Mouse (Mus musculus) embryonic facial prominence, embryonic 13.5 days (tissue): ENCODE data around the gene Kcmf1. TPM values are rescaled to one million over a fixed set of nuclear protein-coding genes. Genes with fewer than 3 reads are reported as not detected.

Experiments used
- ATAC-seq: fragments of 200-750 bp; cut with Nextera tagmentation; 2 replicates; pipeline ENCODE4 v1.8.0; 2017; ENCODE audit warnings: low read depth; ENCODE audit not compliant: insufficient number of reproducible peaks, insufficient read depth, low FRiP score, low TSS enrichment
- H3K27ac ChIP-seq: fragments of 300-500 bp; sonication (generic); 2 replicates; pipeline ENCODE4 v1.5.1; 2015; ENCODE audit warnings: moderate library complexity, mild to moderate bottlenecking, inconsistent platforms
- H3K27me3 ChIP-seq: fragments of 300-500 bp; sonication (generic); 2 replicates; pipeline ENCODE4 v1.6.1; 2015; ENCODE audit warnings: mild to moderate bottlenecking, inconsistent platforms
- H3K36me3 ChIP-seq: fragments of 300-500 bp; sonication (generic); 2 replicates; pipeline ENCODE4 v1.6.1; 2015; ENCODE audit warnings: mild to moderate bottlenecking, inconsistent platforms
- H3K4me1 ChIP-seq: fragments of 300-500 bp; sonication (generic); 2 replicates; pipeline ENCODE4 v1.6.1; 2015; ENCODE audit warnings: inconsistent platforms
- H3K4me2 ChIP-seq: fragments of 300-500 bp; sonication (generic); 2 replicates; pipeline ENCODE4 v1.6.1; 2015; ENCODE audit warnings: moderate library complexity, mild to moderate bottlenecking, inconsistent platforms
- H3K4me3 ChIP-seq: fragments of 300-500 bp; sonication (generic); 2 replicates; pipeline ENCODE4 v1.5.1; 2015; ENCODE audit warnings: mild to moderate bottlenecking, inconsistent platforms
- H3K9ac ChIP-seq: fragments of 300-500 bp; sonication (generic); 2 replicates; pipeline ENCODE4 v1.6.1; 2015; ENCODE audit warnings: mild to moderate bottlenecking, inconsistent platforms
- H3K9me3 ChIP-seq: fragments of 300-500 bp; sonication (generic); 2 replicates; pipeline ENCODE4 v1.6.1; 2016; ENCODE audit warnings: inconsistent platforms
- WGBS: fragments of 180-500 bp; shearing (Covaris S2); methylation state at CpG from one replicate; pipeline ENCODE4 v1.1.7; 2015; ENCODE audit warnings: mixed read lengths; 5-methylcytosine and 5-hydroxymethylcytosine counted together
- polyA plus RNA-seq: library from polyadenylated mRNA; unstranded; fragments of >200 nt; fragmentation: Nextera tagmentation; extraction: Ambion mirVana; gene quantifications from 2 replicates; pipeline ENCODE4 v1.2.1, GENCODE M21; 2015

Gene Kcmf1
- 31.7 and 36.4 TPM in 2 replicates for polyA plus RNA-seq

- peak within 1 kb of the TSS; percentile 74 for H3K4me2 ChIP-seq
- H3K4me3 ChIP-seq, result peak within 1 kb of the TSS; percentile 85
- H3K4me1 ChIP-seq, result peaks cover 33% of the 10 kb centered on the region
- H3K9me3 ChIP-seq, result no peaks in the 10 kb centered on the region
- peak; percentile 77 for ATAC-seq
- peak within 1 kb of the TSS; percentile 99 for H3K9ac ChIP-seq
- no peaks in the 10 kb centered on the region for H3K27me3 ChIP-seq
- WGBS, result under 1% methylated on average over 70 of the region's 113 CpGs
- H3K27ac ChIP-seq, result peak within 1 kb of the TSS; percentile 98
- peaks cover 8% of the 10 kb centered on the region; the same call in 1 of the 2 replicates for H3K36me3 ChIP-seq
These were observed at the start of gene Kcmf1 for GRCm38 (mm10) chr6:72899781-72900681. TSS of gene Kcmf1 (minus strand) at chr6:72899979.

- H3K36me3 ChIP-seq, result no peaks in the 10 kb centered on the region
- peaks cover 16% of the 10 kb centered on the region for H3K4me1 ChIP-seq
- WGBS, result 81% methylated on average over 9 of the region's 9 CpGs
- H3K27me3 ChIP-seq, result no peaks in the 10 kb centered on the region
- H3K4me2 ChIP-seq, result no peak overlapping the region
- no peak for ATAC-seq
- H3K9ac ChIP-seq, result no peak overlapping the region
- peaks cover 4% of the 10 kb centered on the region; the same call in 1 of the 2 replicates for H3K9me3 ChIP-seq
- H3K4me3 ChIP-seq, result no peak overlapping the region
- no peak overlapping the region for H3K27ac ChIP-seq
These were observed 49.5 kb upstream of the Kcmf1 start for GRCm38 (mm10) chr6:72949161-72949756.

DNA sequence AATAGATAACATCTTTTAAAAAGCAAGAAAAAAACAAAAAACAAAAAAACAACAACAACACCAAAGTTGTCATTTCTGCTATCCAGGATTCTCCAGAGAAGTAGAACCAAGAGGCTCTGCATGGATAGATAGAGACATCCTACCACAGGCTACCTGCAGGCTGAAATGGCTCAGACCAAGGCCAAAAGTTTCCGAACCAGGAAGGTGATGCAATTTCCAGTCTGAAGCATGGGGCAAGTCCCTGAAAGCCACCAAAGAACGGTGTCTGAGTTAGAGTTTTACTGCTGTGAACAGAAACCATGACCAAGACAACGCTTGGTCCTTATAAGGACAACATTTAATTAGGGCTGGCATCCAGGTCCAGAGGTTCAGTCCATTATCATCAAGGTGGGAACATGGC is 48.6 kb upstream of the Kcmf1 start:
- no peak for ATAC-seq
- no peak overlapping the region for H3K27ac ChIP-seq
- H3K9ac ChIP-seq, result no peak overlapping the region
- H3K9me3 ChIP-seq, result peaks cover 4% of the 10 kb centered on the region; the same call in 1 of the 2 replicates
- H3K36me3 ChIP-seq, result no peaks in the 10 kb centered on the region
- H3K27me3 ChIP-seq, result no peaks in the 10 kb centered on the region
- H3K4me3 ChIP-seq, result no peak overlapping the region
- 89% methylated on average over 3 of the region's 3 CpGs for WGBS
- H3K4me1 ChIP-seq, result peaks cover 16% of the 10 kb centered on the region
- no peak overlapping the region for H3K4me2 ChIP-seq

DNA sequence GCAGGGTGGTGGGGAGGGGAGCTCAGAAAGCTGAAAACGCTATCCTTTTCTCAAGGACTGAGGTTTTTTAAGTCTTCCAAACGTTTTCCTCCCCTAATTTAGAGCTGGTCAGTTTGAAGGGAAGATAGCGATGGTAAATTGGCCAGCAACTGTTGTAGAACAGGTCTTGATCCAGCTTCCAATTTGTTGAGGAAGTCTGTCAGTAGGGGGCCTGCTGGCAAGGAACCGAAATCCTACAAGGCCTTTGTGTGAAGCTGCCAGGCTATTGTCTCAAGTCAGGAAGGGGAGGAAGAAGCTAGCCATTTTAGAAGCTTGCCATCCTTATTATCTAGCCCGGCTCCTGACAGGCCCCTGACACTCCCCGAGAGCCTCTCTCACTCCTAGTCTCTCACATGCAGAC is 48.2 kb upstream of the Kcmf1 start:
- Histone ChIP-seq H3K4me1 (peaks cover 12% of the 10 kb centered on the region), H3K4me3 (no peak overlapping the region), H3K4me2 (no peak overlapping the region), H3K27ac (no peak overlapping the region), H3K27me3 (no peaks in the 10 kb centered on the region), H3K9me3 (peaks cover 4% of the 10 kb centered on the region; the same call in 1 of the 2 replicates), H3K9ac (no peak overlapping the region), H3K36me3 (no peaks in the 10 kb centered on the region)
- no peak for ATAC-seq
- 56% methylated on average over 6 of the region's 6 CpGs for whole genome bisulfite sequencing

DNA sequence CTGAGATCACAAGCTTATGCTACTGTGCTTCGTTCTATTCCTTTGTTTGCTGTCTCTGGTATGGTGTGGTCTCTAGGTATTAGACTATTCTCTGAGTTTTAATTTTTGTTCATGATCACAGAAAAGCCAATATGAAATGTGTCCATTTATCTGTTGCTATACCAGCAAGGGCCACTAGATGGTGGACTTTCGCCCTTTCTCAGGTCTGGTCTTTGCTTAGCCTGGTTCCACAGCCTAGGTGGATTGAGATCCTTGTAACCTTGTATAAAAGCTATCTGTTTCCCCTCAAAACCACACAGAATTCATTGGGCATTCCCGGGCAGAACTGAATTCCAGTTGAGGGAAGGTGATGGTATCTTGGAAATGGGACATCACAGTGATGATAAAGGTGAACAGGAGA is 40.7 kb upstream of the Kcmf1 start:
- no peaks in the 10 kb centered on the region; the same call in 1 of the 2 replicates for H3K9me3 ChIP-seq
- H3K4me2 ChIP-seq, result no peak overlapping the region
- H3K4me1 ChIP-seq, result no peaks in the 10 kb centered on the region
- 5% methylated on average over 3 of the region's 3 CpGs for WGBS
- no peak overlapping the region for H3K4me3 ChIP-seq
- H3K9ac ChIP-seq, result no peak overlapping the region
- H3K27ac ChIP-seq, result no peak overlapping the region
- no peaks in the 10 kb centered on the region for H3K36me3 ChIP-seq
- no peaks in the 10 kb centered on the region for H3K27me3 ChIP-seq
- ATAC-seq, result no peak

- WGBS, result 40% methylated on average over 5 of the region's 5 CpGs
- ATAC-seq, result no peak
- H3K4me2 ChIP-seq, result no peak overlapping the region
- H3K27ac ChIP-seq, result no peak overlapping the region
- H3K27me3 ChIP-seq, result no peaks in the 10 kb centered on the region
- no peak overlapping the region for H3K4me3 ChIP-seq
- no peaks in the 10 kb centered on the region for H3K9me3 ChIP-seq
- no peaks in the 10 kb centered on the region for H3K36me3 ChIP-seq
- no peak overlapping the region for H3K9ac ChIP-seq
- no peaks in the 10 kb centered on the region for H3K4me1 ChIP-seq
These were observed 38.1 kb upstream of the Kcmf1 start for GRCm38 (mm10) chr6:72937859-72938258.

GRCm38 (mm10) chr6:72937430-72937829 is 37.7 kb upstream of the Kcmf1 start:
- H3K27ac ChIP-seq, result no peak overlapping the region
- H3K4me3 ChIP-seq, result no peak overlapping the region
- H3K4me1 ChIP-seq, result no peaks in the 10 kb centered on the region
- H3K27me3 ChIP-seq, result no peaks in the 10 kb centered on the region
- no peak overlapping the region for H3K4me2 ChIP-seq
- H3K36me3 ChIP-seq, result no peaks in the 10 kb centered on the region
- H3K9ac ChIP-seq, result no peak overlapping the region
- WGBS, result 64% methylated on average over 3 of the region's 3 CpGs
- no peaks in the 10 kb centered on the region for H3K9me3 ChIP-seq
- ATAC-seq, result no peak

- no peak overlapping the region for H3K4me2 ChIP-seq
- ATAC-seq, result no peak
- 91% methylated on average over 1 of the region's 1 CpGs for WGBS
- H3K9ac ChIP-seq, result no peak overlapping the region
- H3K36me3 ChIP-seq, result no peaks in the 10 kb centered on the region
- no peak overlapping the region for H3K27ac ChIP-seq
- H3K9me3 ChIP-seq, result no peaks in the 10 kb centered on the region
- no peaks in the 10 kb centered on the region for H3K27me3 ChIP-seq
- H3K4me1 ChIP-seq, result no peaks in the 10 kb centered on the region
- H3K4me3 ChIP-seq, result no peak overlapping the region
These were observed 33.2 kb upstream of the Kcmf1 start for GRCm38 (mm10) chr6:72932955-72933354.

- no peaks in the 10 kb centered on the region for H3K27me3 ChIP-seq
- no peaks in the 10 kb centered on the region for H3K36me3 ChIP-seq
- no peak overlapping the region for H3K9ac ChIP-seq
- H3K9me3 ChIP-seq, result no peaks in the 10 kb centered on the region
- H3K4me1 ChIP-seq, result peaks cover 7% of the 10 kb centered on the region
- H3K4me3 ChIP-seq, result no peak overlapping the region
- 84% methylated on average over 3 of the region's 3 CpGs for WGBS
- H3K4me2 ChIP-seq, result no peak overlapping the region
- no peak overlapping the region for H3K27ac ChIP-seq
- no peak for ATAC-seq
These were observed 31.8 kb upstream of the Kcmf1 start for GRCm38 (mm10) chr6:72931533-72931932.

GRCm38 (mm10) chr6:72929795-72930398 is 30.1 kb upstream of the Kcmf1 start:
- 78% methylated on average over 4 of the region's 4 CpGs for WGBS
- H3K4me1 ChIP-seq, result peaks cover 7% of the 10 kb centered on the region
- no peak overlapping the region for H3K4me3 ChIP-seq
- no peak overlapping the region for H3K9ac ChIP-seq
- no peaks in the 10 kb centered on the region for H3K9me3 ChIP-seq
- no peak for ATAC-seq
- H3K27me3 ChIP-seq, result no peaks in the 10 kb centered on the region
- no peak overlapping the region for H3K4me2 ChIP-seq
- no peaks in the 10 kb centered on the region for H3K36me3 ChIP-seq
- no peak overlapping the region for H3K27ac ChIP-seq

DNA sequence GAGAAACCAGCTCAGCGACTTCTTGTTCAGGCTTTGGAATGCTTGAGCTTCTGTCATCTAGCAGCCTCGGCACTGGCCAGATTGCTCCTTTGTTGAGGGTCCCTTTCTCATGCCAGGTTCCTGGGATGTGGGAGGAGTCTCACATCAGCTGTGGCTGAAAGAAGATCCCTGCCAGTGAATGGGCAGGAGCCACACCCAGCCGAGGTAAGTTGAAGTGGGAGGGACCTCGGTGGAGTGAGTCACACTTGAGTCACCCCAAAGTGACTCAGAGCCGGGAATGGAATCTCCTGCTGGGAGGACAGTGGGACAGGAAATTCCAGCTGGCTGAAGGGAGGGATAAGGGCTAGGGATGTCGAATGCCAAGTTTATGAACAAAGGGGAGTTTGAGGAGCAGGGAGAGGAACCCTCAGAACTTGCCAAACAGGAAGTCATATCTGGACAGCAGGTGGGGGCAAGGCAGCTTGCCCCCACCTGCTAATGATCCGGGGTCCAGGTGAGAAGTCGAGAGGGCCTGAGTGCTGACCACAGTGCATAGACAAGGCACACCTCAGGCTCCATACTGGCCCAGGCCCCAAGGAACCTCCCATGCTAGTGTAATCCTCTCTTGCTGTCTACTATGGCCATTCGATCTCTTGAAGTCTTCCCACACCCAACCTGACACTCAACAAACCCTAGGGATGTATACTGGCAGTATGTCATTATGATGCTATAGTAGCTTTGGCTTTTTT is 27.1 kb upstream of the Kcmf1 start:
- Histone ChIP-seq H3K4me2 (no peak overlapping the region), H3K4me3 (no peak overlapping the region), H3K9me3 (no peaks in the 10 kb centered on the region), H3K27ac (peak overlapping the region; percentile 55), H3K27me3 (no peaks in the 10 kb centered on the region), H3K9ac (no peak overlapping the region), H3K36me3 (no peaks in the 10 kb centered on the region), H3K4me1 (peaks cover 7% of the 10 kb centered on the region)
- 14% methylated on average over 9 of the region's 9 CpGs for WGBS
- peak; percentile 63; the same call in 1 of the 2 replicates for ATAC-seq
